Mouse (Mus musculus) inflammation-experienced regulatory T-cells (primary cell): ENCODE results near the gene Kansl1l. TPM values are rescaled to one million over a fixed set of nuclear protein-coding genes. Genes with fewer than 3 reads are reported as not detected.

Experiments
- polyA plus RNA-seq, 2 experiments: library from polyadenylated mRNA; unstranded; fragments of 100-300 nt; shearing (Covaris generic); gene quantifications; one replicate each; pipeline ENCODE4 v1.2.1; 2017

Kansl1l gene
- polyA plus RNA-seq, result 10 to 100 TPM; 19.4 to 32.3 TPM

DNA sequence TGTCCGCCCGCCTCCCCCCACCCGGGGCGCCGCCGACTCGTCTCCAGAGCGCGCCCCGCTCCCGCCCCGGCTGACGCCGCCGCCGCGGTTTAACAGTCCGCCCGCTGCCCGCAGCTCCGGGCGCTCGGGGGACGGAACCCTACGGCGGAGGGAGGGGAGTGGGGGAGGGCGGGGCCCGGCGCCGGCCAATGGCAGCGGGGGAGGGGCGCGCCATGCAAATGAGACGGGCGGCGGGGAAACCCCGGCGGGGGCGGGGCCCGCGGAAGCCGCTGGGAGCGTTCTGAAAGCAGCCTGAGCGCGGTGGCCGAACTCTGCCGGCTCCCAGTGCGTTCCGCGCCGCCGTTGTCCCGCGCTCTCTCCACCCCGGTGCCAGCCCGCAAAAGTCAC, at the start of gene Kansl1l:
Gene Kansl1l (minus strand): TSS at position 110 of the 387 bp plus-strand sequence.

DNA sequence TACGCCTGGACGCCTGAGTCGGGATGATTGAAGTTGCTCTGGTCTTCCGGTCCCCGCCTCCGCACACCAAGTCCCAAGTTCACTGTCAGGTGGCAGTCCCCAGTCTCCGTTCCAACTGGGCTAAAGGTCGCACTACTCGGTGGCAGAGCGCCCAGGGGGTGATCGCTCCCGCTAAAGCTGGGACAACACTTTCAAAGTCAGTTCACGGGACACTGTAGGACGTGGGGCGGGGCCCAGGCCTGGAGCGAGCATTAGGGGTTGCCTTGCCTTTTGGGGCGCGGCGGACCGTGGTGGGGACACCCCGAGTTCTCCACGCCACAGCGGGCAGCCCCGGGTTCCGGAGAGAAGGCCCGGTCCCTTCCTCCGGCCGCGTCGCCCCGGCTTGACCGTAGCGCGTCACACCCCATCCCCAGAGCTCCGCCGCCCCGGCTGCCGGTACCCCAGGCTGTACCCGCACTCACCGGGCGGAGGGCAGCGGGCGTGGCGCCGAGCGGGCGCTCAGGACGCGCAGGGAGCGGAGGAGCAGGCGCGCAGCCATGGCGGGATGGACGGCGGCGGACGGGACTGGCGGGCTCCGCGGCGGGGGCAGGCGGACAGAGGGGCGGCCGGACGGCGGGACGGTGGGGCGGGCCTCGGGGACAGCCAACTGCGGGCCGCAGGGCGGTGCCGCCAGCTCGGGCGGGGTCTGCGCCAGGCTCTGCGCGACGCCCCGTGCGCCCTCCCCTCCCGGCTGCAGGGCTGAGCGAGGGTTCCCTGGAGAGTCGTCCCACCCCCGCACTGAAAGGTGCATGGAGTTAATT, 45.5 kb upstream of the Kansl1l start, which contains the start of gene Acadl:
Gene Acadl (minus strand): TSS at position 566 of the 800 bp plus-strand sequence.

GRCm38 (mm10) chr1:66700693-66701575, 116.4 kb downstream of the Kansl1l start, which contains the start of gene Rpe:
Rpe (plus strand) TSS chr1:66700831.

Other genes with a start within 250 kb of the Kansl1l start
- gene Rpe, start 116.7 kb downstream of the Kansl1l start, polyA plus RNA-seq, result 10 to 100 TPM; 41.6 to 52.3 TPM
- gene Acadl, start 45.7 kb upstream of the Kansl1l start, polyA plus RNA-seq, result 10 to 100 TPM; 65.9 to 72.2 TPM
- gene Myl1, start 127.8 kb upstream of the Kansl1l start, polyA plus RNA-seq, result under 1 TPM in 1 of 2 experiments, not detected in 1; 0.30 TPM
- 10 to 100 TPM; 73.3 to 90.1 TPM for gene Lancl1, start 221.3 kb upstream of the Kansl1l start, polyA plus RNA-seq